Mouse (Mus musculus): ENCODE measurements at regions not wholly inside any gene's neighbourhood (a gene's known extent, or its start where the extent isn't known, plus 50 kb on each side); places are given as distances from the start of the nearest gene placed in this dataset.

GRCm38 (mm10) chr16:76078219-76078618 lies 56.1 kb upstream of the Samsn1 start:
- no peak for DNase-seq (ENCODE audit: low spot score)

GRCm38 (mm10) chr16:76076231-76076630 lies 54.1 kb upstream of the Samsn1 start:
- DNase-seq (ENCODE audit: low spot score) = no peak
